Mouse (Mus musculus): ENCODE data around the gene Frmd4b. TPM values are rescaled to one million over a fixed set of nuclear protein-coding genes. Genes with fewer than 3 reads are reported as not detected.

The Frmd4b gene
- total RNA-seq, 2 experiments from 2014 or later: 13.7 to 20.4 TPM

DNA sequence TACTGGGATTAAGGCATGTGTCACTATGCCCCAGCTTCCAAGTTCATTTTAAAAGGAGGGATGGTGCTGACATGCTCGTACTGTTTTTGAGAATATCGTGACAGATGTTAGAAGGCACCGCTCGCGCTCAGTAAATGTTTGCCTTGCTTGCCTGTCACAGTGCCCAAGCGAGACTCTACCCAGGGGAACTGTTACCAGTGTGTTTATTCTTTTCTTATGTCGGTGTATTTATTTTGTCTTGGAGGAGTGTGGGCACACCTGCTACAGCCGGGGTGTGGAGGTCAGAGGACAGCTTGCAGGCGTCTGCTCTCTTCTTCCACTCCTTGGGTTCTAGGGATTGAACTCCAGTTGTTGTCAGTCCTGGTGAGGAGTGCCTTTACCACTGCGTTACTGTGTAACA lies 270.8 kb downstream of the Frmd4b start:
- intact Hi-C loops (cut with DNase I): no loop called here

DNA sequence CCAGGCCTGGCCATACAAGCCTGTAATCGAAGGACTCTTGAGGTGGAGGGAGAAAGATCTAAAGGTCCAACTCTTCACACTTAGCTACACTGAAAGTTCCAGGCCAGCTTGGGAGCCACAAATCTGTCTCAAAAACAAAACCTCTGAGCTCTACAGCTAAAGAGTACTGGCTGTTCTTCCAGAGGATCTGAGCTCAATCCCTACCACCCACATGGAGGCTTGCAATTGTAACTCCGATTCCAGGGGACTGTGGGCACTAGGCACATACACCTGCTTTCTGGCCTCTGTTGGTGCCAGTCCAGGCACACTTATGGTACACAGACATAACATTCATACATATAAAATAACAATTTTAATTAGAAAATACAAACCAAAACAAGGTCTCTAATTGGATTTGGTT lies 271.4 kb downstream of the Frmd4b start:
- intact Hi-C loops (cut with DNase I): no loop called here
- no peak for DNase-seq (ENCODE audit: low spot score in 2 of 2)

More for the DNA sequence above, 270.8 kb downstream of the Frmd4b start:
- DNase-seq (ENCODE audit: low spot score in 2 of 2): no peak

DNA sequence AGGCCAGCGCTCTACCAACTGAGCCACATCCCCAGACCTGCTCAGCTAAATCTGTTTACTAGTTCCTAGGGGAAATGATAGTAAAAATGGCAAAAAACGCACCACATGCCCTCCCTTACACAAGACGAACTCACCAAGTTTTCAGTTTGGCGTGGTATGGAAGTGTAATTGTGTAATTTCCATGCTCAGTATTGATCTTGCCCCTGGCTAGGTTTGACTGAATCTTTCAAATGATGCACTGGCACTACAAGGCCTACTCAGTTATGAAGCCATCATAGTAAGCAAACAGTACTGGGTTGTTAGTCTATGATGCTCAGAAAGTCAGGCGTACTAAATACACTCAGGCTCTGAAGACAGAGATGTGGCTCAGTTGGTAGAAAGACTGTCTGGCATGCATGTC lies 275.2 kb downstream of the Frmd4b start:
- intact Hi-C loops (cut with DNase I): no loop called here
- no peak for DNase-seq (ENCODE audit: low spot score in 2 of 2)

DNA sequence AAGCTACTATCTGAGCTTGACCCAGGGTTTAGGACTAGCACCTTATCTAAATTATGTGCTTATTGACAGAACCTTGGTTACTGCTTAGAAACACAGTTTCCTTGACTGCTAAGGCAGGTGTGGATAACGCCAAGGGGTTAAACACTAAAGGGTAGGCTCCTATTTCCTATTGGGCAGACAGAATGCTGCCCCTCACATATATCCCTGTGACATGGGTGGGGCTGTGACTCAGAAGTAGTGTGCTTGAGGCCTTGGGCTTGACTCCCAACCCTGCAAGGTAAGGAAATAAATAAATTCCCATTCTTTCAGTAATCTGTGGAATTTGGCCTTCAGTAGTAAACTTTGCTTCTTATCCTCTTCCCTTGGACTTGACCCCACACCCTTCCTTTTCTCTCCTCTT lies 275.7 kb downstream of the Frmd4b start:
- intact Hi-C loops (cut with DNase I): no loop called here
- no peak for DNase-seq (ENCODE audit: low spot score in 2 of 2)

DNA sequence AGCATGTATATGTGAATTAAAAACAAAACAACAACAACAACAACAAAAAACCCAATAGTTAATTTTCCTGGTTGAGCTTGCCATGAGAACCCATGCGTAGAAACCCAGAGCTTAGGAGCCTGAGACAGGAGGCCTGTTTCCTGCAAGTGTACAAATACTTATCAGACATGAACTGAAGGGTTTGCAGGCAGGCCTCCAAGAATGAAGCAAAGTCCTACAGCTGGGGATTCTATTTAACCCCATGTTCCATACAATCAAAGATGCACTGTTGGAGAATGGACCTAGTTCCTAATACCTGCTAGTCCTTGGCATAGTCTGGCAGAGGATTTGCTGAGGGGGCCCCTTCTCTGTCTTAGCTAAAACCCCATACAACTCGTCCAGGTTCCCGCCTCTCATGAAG lies 276.2 kb downstream of the Frmd4b start:
- no peak for DNase-seq (ENCODE audit: low spot score in 2 of 2)
- intact Hi-C loops (cut with DNase I): no loop called here

DNA sequence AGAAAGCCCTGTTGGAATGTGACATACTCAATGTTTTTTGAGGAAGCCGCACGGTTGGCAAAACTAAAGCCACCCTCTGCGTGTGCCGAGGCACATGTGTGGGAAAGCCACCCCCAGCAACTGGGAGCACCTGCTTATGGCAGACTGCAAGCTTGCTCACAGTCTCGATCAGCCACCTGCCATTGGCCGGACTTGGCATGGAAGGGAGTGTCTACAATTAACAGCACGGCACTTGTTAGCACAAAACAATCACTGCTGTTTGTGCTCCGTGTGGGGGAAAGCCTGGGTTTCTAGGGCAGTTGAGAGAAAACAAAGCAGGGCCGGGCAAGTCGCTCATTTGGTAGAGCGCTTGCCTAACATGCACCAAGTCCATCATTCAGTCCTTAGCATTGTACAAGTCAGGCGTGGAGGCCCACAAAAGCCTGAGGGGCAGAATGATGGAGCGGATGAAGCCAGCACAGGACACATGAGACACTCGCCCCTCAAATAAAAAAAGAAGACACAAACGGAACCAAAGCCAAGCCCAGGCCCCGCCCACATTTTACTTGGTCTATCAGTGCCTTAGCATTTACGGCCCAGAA lies 277.0 kb downstream of the Frmd4b start:
- DNase-seq (ENCODE audit: low spot score in 2 of 2): no peak
- intact Hi-C loops (cut with DNase I): no loop called here

DNA sequence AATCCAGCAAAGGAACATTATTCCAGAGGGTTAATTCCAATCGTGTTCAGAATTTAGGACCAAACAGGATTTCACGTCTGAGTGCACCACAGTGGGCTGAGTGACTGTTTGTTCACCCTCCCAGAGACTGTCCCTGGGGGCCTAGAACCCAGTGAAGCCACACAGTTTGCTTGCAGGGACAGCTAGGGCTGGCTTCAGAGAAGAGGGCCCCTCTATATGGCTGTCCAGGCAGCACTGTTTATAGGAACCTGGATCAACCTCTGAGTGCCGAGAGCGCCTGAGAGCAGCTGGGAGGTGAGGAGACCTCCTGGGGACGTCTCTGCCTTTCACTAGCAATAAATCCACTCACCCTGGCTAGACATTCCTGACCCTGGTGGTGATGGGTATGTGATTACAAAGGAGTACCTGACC lies 278.1 kb downstream of the Frmd4b start:
- intact Hi-C loops (cut with DNase I): no loop called here
- DNase-seq (ENCODE audit: low spot score in 2 of 2): no peak

DNA sequence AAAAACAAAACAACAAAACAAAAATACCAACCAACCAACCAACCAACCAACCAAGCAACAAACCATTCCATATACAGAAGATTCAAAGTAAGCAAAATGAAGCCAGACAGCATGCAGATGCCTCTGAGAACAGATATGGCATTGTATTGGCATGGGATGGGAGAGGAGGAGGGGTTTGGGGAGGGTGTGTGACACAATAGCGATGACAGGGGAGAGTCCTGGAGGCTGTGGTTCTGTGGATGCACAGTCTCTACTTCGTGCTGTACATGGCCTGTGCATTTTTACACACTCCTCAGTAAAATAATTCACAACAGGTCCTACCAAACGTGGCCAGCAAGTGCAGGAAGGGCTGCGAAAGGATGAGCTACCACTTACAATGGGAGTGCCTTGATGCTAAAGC lies 278.5 kb downstream of the Frmd4b start:
- DNase-seq (ENCODE audit: low spot score in 2 of 2): no peak
- intact Hi-C loops (cut with DNase I): no loop called here

DNA sequence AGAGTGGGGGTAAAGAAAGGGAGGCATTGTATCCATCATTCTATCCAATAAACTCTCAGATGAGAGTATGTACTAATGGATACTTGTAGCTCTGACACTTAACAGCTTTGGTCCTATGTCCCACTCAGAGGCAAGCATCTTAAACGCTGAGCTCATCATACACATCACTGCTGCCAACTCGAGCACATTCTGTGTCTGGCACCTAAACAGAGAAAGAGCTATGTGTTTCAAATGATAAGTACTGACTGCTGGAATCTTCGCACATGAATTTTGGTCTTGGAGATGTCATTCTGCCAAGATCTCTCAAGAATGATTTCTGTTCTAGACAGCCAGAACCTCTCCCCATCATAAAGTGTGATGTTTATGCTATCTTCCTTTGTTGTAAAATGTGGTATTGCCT lies 284.0 kb downstream of the Frmd4b start:
- DNase-seq (ENCODE audit: low spot score in 2 of 2): no peak
- intact Hi-C loops (cut with DNase I): no loop called here

DNA sequence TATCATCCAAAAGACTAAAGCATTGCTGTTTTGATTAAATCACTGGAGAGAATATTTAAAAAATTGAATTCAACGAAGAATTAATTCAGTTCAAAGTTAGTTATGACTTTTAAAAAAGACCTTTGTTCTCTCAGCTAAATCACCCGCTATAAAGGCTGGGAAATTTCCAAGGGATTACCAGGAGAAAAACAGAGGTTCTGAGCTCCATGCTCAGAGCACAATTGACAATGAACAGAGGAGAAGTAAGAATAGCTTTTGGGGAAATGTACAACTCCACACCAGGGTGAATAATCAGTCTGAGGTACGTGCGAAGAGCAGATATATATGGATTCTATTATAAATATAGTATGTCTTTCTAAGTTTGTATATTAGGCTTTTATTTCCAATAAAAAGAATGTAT lies 293.4 kb downstream of the Frmd4b start:
- DNase-seq (ENCODE audit: low spot score in 2 of 2): no peak

DNA sequence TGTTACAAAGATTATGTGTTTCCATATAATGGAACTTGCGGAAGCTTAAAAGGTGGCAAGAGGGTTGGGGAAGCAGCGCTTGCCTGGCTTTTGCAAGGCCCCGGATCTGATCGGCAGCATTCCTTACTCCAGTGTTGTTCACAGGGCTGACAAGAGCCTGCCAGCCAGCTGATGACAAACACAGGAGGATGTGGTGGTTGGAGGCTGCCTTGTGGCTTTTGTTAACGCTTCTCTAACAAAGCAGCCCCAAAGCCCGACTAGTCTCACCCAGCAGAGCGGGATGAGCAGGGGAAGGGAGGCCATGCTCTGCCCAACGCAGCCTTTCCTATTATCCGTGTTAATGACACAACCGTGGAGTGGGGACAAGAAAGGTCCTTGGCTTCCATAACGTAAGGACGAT lies 295.2 kb downstream of the Frmd4b start:
- intact Hi-C loops (cut with DNase I): no loop called here
- no peak for DNase-seq (ENCODE audit: low spot score in 2 of 2)

More for the DNA sequence above, 293.4 kb downstream of the Frmd4b start:
- intact Hi-C loops (cut with DNase I): no loop called here

DNA sequence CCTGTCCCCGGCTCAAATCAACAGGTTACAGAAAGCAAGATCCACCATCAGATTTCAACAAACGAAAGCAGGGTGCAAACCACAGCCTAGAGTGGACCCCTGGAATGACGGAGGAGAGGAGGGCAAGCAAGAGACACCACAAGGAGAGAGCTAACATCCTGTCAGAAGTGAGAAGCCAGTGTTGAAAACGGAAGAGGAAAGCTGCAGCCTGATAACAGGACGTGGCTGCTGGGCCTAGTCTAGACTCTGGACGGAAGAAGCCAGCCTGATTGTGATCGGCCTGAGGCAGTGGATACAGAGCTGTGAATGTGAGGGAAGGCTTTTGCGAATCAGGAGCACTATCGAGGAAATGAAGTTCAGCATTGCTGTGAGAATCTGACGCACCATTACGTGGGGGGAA lies 296.2 kb downstream of the Frmd4b start:
- no peak for DNase-seq (ENCODE audit: low spot score in 2 of 2)
- intact Hi-C loops (cut with DNase I): no loop called here

DNA sequence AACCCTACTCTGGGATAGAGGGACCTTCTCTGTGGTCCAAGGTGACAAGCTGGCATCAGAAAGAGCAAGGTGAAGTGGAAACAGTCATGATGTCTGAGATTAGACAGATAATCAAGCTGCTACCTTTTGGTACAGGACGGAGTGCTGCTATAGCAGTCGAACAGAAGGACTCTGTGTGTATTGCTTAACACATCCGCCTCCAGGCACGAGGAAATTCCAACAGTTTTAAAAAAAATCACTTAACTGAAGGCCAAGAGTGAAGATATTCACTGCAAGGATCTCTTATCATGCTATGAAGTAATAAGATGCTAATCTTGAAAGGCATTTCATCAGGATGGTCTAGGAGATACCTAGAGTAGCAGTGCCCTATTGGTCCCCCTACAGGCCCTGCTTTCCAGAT lies 298.3 kb downstream of the Frmd4b start:
- no peak for DNase-seq (ENCODE audit: low spot score in 2 of 2)

DNA sequence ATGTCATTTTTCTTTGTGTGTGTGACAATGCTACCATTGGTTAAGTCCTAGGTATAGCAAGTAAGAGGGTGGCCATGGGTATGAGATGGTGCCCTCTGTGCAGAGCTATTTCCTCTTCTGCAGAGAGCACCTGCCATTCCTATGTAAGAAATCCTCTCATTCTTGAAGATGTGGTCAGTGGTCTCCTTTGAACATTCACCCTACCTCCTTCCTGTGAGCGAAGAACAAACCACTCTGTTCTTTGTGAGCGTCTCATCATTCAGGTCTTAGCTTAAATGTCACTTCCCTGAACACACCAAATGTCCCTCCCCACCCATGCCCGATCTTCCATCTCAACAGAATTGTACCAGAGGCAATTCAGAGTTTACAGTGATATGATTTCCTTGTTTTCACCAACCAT lies 299.4 kb downstream of the Frmd4b start:
- intact Hi-C loops (cut with DNase I): no loop called here
- DNase-seq (ENCODE audit: low spot score in 2 of 2): no peak

More for the DNA sequence above, 298.3 kb downstream of the Frmd4b start:
- intact Hi-C loops (cut with DNase I): no loop called here

DNA sequence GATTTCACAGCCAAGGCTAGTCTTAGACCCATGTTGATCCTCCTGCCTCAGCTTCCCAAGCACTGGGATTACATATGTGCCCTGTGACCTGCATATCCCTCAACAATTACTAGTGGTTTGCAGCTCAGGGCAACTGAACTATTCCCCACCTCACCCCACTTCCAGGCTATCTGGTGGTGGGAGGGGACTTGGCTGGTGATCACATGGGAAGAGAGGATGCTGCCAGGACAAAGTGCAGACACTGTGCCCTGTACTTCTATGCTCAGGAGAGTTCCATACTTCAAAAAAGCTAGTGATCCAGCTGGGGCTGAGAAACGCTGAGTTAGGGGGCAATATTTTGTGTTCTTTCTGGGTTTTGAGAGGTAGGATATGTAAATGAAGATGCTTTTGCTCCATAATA lies 300.6 kb downstream of the Frmd4b start:
- no peak for DNase-seq (ENCODE audit: low spot score in 2 of 2)
- intact Hi-C loops (cut with DNase I): no loop called here

DNA sequence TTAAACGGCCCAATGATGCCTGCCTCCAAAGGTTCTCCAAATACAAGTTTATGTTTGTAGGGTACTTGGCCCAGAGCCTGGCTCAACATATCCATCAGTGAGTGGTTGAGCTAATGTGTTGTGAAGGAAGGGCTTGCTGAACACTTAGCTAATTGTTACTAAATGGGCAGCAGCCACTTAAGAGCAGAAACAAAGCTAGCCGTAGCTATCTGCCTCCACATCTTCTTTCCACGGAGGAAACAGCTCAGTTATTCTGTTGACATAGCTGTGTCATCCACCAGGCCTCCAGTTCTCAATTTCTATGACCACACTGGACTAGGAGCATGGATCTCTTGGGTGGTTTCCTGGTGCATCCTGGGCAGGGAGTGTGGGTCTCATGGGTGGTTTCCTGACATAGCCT lies 302.0 kb downstream of the Frmd4b start:
- intact Hi-C loops (cut with DNase I): no loop called here
- no peak for DNase-seq (ENCODE audit: low spot score in 2 of 2)

DNA sequence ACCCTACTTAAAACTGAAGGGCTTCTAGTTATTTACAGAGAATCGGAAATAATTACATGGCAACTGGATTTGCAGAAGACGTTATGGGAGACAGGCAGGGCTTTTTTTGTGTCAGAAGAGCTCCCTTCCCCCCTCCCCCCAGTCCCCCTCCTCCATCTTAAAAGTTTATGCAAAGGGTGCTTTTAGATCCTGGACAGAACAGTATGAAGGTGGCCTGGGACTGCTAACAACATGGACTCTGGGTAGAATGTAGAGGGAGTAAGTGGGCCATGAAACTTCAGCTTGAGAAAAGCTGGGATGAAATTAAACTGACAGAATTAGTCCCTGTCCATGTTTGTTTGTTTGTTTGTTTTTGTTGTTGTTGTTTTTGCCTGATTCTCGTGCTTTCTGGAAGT lies 304.8 kb downstream of the Frmd4b start:
- intact Hi-C loops (cut with DNase I): no loop called here

DNA sequence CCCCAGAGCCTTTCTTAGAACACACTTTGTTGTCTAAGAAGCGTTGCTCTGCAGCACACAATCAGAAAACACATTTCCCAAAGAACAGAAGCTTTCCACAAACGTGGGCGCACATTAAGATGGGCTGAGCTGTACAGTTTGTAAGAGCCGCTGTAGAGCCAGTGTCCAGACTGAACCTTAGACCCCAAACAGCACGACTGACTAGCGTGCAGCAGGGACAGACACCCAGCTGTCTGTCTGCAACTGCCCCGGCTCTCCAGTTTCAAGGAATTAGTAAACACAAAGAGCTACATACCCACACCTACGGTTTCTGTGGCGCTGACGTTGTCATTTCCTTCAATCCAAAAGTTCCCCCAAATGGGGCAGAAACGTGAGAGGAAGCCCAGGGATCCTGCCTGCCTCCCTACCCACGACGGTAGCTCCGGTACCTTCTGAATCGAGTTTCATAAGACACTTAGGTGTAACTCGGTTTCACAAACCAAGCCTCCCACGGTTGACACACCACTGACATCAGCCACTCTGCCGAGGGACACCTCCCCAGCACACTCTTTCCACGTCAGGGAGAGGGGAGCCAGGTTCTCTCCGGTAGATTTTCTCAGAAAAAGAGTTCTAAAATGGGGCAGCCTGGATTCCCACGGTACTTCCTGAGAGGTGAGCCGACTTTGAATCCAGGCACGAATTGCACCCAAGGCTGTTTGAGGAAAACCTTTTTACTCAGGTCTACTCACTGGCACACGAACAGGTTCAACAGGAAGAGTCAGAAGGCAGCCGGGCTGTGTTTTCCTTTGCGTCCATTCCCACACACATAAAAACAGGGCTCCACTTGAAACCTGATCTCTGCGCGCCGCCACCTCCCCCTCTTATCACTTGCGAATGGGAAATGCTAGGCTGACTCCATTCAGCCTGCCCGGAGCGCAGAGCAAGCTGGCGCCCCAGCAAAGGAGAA lies 305.5 kb downstream of the Frmd4b start:
- DNase-seq (ENCODE audit: low spot score in 2 of 2): no peak

More for the DNA sequence above, 304.8 kb downstream of the Frmd4b start:
- no peak for DNase-seq (ENCODE audit: low spot score in 2 of 2)

DNA sequence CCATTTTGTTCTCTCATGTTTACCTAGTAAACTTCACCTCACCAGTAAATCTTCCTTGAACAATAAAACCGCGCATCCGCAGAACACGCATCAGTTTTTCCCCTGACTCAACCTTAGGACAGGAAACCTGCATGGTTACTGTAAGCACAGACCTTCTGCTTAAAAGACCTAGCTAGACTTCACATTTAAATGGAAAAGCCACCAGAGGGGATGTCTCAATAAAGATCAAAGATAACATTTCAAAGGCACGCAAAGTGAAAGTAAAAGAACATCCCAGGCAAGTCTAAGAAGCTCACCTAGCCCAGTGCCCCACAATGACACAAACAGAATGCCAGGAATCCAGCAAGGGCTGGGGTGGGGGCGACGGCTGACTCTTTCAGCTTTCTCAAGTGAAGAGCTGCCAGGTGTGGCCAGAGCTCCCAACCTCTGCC lies 306.4 kb downstream of the Frmd4b start:
- intact Hi-C loops (cut with DNase I): no loop called here

More for the DNA sequence above, 305.5 kb downstream of the Frmd4b start:
- intact Hi-C loops (cut with DNase I): no loop called here

DNA sequence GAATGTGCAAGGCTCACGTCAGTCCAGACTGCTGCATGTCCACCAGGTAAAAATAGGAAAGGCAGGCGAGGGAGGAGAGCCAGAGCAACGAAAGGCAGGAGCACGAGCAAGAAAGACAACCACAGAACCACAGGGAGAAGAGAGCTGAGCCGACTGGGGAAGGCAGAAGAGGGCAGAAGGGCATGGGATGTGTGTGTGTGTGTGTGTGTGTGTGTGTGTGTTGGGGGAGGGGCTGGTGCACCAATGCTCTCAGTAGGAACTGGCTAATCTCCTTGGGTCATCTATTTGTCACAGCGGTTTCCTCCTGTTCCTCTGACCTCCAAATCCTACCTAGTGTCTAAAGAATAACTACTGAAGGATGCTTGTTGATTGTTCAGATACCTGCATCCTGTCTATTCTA lies 308.2 kb downstream of the Frmd4b start:
- intact Hi-C loops (cut with DNase I): no loop called here

More for the DNA sequence above, 306.4 kb downstream of the Frmd4b start:
- DNase-seq (ENCODE audit: low spot score in 2 of 2): no peak

DNA sequence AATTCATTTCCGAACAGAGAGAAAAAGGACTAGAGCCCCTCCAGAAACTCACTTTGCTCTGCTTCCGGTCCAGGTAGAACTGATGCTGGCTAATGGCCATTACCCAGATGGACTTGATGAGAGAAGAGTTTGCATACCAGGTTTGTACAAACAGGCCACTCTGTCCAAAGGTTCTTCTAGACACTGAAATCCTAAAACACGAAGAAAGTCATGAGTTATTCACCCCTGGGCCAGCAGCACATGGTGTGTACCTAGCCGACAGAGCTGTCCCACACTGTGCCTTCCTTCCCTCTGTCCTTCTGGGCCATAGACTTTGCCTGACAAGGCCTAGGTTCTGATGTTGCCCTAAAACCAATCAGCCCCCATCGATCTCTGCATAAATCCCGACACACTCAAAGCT lies 308.8 kb downstream of the Frmd4b start:
- DNase-seq (ENCODE audit: low spot score in 2 of 2): no peak
- intact Hi-C loops (cut with DNase I): no loop called here

More for the DNA sequence above, 308.2 kb downstream of the Frmd4b start:
- DNase-seq (ENCODE audit: low spot score in 2 of 2): no peak

All from left cerebral cortex, postnatal 36 days (tissue).